Mouse (Mus musculus) kidney, postnatal 14 days (tissue): ENCODE results near the gene Timm10.
"Not testable (repeated sequence)": the region's sequence is repeated elsewhere in the genome, so short reads cannot be mapped to it uniquely, and the experiment has no call there.

Source experiments
- DNase-seq: peaks from one replicate; pipeline ENCODE4 v3.0.0; 2022; ENCODE audit warnings: mixed read lengths

Gene Timm10

DNA sequence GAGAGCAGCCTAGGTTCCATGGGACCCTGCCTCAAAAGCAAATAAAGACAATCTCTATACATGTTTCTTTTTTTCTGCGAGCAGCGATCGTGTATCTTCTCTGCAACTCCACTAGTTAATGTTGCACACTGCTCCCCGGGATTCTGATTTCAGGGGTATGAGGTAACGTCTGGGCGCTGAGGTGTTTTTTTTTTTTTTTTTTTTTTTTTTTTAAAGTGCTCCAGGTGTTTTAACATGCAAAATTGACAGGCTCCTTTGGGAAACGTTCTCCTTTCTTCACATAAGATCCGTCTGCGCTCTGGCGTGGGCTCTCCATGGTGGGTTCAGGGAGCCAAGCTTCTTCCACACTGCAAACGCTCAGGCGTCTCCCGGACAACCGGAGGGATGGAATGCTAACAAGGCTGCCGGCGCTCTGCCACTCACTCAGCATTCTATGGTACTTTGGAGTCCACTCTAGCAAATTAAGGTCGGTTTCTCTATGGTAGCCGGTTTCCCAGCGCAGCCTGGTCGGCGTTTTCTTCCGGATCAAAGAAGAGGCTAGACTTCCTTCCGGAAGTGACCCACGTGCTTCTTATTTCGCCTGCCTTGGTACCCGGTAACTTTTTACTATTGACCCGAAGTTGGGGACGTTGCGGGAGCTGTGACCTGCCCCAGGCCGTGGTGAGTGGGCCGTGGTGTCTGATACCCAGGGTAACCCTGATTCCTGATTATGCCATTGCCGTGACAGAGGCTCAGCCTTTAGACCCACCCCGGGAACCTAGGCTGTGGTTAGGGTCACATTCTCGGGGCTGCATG, at the start of gene Timm10:
Gene Timm10 (plus strand): TSS at position 510 of the 795 bp plus-strand sequence.
- DNase-seq, result peak; percentile 93

DNA sequence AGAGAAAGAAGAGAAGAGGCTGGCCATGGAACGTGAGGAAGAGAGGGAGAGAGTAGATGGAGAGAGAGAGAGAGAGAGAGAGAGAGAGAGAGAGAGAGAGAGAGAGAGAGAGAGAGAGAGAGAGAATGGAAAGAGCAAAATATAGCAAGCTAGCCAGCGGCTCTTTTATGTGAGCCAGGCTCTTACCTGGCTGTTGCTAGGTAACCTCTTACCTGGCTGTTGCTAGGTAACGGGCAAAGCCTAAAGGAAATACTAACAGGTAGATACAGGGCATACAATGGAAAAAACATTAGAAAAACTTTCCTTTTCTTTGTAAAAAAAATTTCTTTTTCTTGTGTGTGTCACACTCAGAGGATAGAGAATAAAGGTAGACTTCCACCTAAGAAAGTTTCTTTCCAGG, 49.1 kb upstream of the Timm10 start:
- DNase-seq, result no peak

DNA sequence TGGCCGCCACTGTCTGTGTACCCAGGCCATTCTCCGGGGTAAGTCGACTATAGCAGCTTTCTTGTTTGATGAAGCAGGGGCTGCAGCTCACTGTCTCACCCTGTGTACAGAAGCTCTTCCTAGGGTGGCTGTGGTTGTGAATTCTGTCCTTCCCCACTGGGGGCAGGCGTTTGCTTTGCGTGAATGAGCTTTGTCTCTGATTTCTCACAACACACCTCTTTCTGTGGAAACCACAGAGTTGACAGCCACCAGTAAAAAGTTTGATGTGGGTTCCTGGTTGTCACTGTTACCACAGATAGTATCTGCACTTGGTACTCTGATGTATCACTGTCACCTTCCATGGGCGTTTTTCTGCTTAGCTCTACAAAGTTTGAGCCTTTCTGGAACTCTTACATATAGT, 47.6 kb upstream of the Timm10 start:
- DNase-seq, result no peak

DNA sequence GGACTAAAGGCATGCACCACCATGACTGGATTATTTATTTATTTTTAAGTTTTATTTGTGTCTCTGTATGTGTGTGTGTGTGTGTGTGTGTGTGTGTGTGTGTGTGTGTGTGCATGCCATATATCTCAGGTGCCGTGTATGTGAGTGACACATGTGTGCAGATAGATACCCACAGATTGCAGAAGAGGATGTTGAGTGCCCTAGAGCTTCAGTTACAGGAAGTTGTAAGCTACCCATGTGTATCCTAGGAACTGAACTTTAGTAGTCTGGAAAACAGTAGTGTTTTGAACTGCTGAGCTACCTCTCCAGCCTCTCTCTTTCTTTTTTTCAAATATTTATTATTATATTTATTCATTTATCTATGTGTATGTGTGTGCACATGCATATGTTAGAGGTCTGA, 43.5 kb upstream of the Timm10 start:
- DNase-seq, result no peak

DNA sequence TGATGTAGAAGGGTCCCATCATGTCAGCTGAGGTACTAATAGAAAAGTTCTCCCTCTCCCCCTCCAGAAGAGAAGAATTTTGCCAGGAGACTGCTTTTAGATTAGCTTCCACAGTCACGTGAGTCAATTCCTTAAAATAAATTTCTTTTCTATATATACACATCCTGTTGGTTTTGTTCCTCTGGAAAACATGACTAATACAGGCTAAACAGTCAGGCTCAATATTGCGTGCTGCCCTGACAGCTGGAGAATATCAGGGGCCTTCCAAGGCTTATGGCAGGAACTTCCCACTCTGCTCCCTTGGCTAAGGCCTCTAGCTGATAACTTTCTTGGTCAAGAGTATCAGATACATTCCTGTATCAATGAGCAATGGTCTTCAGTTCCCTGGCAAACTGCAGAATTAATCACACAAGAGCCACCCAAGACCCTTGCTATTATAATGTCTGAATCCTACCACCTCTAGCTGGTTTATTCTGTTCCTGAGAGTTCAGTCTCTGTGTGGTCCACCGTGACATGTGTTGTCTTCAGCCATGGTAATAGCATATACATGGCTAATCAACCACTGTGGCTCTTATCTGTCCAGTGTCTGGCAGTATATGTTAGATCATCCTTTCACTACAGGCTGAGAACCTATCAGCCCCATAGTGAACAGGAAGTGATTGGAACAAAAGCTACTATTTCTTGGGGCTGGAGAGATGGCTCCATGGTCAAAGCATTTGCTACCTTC, 42.8 kb upstream of the Timm10 start:
- peak; percentile 28 for DNase-seq

DNA sequence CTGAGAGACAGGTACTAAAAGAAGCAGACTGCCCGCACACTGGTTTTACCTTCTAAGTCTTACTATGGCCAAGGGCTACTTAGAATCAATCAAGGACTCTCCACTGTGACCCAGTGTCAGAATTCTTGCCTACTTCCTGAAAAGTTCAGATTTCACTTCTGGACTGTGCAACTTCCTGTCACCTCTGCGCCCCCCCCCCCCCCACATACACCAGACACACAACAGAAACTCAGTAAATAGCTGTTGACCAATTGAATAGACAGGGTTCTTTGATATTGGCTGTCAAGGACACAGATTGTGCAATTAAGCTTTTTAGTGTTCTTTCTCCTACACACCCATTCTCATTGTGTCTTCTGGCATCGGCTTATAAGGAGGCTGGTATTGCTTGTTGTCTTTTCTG, 38.5 kb upstream of the Timm10 start:
- no peak for DNase-seq

DNA sequence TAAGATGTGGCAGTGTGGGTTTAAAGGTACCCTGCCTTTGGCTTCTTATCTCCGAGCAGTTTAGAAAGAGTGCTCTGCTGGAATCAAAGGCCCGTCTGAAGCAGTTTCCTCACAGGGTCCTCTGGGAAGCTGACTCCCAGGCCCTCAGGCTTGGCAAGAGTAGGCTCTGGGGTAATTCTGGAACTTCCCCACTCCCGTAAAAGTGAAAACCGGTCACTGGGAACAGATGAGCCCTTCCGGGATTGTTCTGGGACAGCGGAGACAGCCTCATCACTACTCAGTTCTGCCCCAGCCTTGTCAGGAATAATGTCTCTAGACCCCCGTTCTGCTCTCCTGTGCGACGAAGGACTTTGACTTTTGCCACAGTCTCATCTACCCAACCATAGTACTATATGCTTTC, 36.4 kb upstream of the Timm10 start:
- DNase-seq, result no peak

DNA sequence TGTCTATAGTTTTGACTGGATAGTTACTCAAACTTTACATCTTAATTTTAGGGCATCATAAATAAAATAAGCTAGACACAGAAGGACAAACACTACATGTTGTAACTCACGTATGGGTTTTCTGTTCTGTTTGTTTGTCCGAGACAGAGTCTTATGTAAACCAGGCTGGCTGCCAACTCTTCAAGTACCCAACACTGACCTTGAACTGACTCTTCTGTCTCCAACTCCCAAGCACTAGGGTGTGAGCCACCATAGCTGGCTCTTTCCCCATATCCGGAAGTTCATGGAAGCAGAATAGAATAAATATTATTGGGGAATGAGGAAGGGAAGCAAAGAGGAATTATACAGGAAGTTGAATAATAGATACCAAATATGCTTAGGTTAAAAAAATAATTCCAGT, 34.3 kb upstream of the Timm10 start:
- no peak for DNase-seq

DNA sequence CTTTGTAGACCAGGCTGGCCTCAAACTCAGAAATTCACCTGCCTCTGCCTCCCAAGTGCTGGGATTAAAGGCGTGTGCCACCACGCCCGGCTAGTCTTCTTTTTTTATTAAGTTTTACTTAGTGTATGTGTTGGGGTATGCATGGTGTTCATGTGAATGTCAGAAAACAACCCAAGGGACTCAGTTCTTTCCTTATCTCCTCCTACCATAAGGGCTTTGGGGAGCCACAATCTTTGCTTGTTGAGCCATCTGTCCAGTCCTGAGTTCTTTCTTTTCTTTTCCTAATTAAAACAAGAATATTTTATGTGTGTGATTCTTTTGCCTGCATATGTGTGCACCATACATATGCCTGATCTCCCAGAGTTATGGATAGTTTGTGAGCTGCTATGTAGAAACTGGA, 33.6 kb upstream of the Timm10 start:
- DNase-seq, result no peak

DNA sequence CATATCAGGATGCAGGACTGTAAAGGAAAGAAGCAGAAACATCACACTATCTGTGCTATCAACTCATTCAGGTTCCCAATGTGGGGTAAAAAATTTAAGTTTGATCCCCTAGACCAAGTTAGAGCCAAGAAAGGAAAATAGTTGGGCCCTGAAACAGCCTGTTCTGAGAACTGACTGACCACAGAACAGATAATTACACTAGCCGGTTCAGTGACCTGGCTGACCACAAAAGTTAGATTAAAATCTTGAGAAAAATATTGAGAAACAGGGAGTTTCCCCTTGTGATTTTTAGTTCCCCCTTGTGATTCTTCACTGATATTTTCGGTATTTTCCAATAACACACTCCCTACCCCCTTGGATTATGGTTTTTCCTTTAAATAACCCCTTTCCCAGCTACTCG, 32.9 kb upstream of the Timm10 start:
- DNase-seq, result no peak

DNA sequence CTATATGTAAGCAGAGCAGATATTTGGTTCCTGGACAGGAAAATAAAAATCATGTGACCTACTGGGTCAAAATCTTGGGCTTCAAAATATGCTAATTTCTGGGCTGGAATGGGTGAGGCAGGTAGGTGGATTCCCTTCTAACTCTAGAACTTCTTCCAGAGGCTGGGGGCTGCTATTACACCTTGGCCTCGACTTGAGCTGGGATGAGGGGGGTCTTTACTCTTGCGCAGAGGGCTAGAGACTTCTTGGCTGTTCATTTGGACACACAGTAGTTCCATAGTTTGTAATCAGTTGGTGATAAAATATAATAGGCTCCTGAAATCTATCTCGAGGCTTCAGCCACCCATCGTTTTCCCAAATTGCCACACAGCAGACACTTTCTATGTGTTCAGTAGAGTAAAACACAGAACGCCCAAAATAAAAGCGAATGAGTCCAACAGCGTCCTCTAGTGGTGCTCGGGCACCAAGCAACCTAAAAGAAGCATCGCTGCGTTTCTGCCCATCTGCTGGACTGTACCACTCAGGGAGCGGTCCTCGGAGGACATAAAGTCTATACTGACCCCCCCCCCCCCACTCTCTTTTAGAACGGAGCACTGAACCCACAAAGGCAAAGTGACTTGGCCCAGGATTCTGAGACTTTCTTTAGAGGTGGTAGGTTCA, 28.8 kb upstream of the Timm10 start:
- peak; percentile 80 for DNase-seq

DNA sequence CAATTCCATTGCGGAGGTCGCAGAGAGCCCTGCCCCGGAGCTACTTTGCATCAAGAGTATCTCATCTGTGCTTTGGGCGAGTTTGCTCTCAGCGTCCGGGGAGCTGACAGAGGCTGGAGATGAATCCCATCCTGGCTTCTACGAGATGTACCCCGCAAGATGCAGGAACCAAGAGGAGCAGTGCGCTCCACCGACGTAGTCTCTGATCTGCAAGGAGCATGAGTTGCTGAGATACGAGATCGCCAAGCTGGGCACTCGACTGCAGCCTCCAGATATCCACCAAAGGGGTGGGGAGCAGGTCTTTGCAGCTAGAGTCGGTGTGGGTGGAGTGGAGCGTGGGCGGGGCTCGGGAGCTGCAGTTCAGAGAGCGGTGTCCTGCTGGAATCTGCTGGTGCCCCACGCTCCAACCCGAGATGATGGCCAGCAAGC, 28.3 kb upstream of the Timm10 start, which contains the start of gene Ube2l6:
Gene Ube2l6 (plus strand): TSS at position 336 of the 429 bp plus-strand sequence.
- peak; percentile 78 for DNase-seq

DNA sequence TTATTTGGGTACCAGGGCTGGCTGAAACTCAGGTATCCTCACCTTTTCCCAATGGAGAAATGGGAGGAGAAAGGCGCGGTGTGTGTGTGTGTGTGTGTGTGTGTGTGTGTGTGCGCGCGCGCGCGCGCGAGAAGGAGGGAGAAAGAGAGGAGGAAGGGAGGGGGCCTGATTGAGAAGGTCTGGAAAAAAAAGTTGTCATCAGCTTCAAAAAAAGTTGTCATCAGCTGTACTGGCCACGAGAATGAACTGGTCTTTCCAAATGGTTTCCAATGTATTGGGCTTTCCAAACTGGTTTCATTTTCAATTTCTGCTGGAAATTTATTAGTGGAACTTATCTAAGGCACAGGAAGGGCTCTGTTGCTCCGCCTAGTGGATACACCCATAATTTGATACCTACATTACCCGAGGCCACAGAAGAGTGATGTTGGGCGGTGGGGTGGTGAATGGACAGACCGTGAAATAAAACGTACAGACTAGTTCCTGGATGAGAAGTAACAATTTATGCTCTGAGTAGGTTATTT, 27.7 kb upstream of the Timm10 start:
- DNase-seq, result peak; percentile 81

DNA sequence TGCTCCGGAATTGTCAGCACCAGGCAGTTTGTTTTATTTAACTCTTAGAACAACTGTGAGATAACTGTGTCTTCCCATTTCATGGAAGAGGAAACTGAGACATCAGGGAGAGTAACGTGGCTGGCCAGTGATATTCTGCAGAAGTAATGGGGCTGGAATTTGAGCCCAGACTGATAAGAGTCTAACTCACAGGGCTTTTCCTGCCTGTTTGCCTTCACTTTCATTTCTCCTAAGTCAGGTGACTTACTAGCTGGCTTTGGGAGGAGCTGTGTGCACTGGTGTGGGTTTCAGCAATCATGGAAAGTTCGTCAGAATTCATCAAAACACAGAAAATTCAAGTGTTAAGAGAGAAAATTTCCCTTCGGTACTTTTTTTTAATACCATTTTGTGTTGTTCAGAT, 26.5 kb upstream of the Timm10 start:
- no peak for DNase-seq

DNA sequence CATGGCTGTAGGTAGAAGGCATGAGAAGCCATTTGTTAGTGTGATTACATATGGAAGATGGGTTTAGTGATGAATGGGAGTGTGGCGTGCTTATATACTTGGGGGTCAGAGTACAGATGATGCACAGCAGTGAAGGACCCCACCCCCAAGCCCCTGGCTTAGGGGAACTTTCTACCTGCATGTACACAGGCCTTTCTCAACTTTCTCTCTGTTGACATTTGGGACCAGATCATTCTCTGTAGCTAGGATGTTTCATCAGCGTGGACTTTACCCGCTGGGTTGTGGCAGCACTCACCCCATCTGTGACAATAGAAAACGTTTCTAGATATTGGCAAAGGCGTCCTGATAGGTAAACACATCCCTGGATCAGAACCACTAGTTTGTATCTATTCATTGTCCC, 25.6 kb upstream of the Timm10 start:
- not testable (repeated sequence) for DNase-seq

DNA sequence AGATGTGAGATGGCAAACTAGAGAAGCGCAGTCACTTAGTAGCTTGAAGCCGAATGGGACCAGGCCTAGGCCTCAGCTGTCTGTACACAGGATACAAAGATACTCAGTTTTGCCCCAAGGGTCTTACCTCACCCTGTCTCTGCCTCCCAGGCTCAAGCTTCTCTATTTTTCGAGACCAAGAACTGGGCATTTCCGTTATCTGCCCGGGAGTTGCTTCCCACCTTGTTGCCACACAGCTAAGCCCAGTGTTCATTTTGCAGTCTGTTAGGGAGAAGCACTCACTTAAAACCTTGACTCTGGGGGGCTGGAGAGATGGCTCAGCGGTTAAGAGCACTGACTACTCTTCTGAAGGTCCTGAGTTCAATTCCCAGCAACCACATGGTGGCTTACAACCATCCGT, 22.8 kb upstream of the Timm10 start:
- DNase-seq, result no peak

DNA sequence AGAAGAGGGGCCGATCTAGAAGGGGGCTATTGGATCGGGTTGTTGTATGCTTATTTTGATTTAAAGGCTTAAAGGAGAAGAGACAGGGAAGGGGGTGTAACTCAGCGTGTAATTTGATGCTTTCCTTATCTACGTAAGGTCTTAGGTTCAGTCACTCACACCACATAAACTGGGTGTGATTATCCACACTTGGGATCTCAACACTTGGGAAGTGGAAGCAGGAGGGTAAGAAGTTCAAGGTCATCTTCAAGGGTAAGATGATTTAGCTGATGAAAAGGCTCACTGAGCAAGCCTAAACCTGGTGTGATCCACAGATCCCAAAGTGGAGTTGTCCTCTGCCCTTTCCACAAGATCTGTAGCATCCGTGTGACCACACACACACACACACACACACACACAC, 20.3 kb upstream of the Timm10 start:
- no peak for DNase-seq

DNA sequence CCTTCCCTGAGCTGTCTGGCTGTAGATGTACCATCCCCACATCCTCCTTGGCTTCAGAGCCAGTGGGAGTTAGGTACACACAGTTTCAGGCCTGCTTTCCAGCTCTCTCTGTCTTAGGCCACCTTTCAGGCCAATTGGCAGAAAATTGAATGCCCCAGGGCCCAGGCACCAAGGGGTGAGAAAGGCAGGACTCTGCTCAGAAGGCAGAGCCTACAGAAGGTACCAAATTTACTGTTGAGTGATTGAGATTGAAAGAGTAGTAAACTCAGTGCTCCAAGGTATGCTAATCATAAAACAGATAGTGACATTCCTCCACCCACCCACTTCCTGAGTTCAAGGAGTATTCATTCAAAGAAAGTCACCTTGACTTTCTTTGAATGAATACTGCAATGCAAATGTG, 17.5 kb upstream of the Timm10 start:
- DNase-seq, result no peak

DNA sequence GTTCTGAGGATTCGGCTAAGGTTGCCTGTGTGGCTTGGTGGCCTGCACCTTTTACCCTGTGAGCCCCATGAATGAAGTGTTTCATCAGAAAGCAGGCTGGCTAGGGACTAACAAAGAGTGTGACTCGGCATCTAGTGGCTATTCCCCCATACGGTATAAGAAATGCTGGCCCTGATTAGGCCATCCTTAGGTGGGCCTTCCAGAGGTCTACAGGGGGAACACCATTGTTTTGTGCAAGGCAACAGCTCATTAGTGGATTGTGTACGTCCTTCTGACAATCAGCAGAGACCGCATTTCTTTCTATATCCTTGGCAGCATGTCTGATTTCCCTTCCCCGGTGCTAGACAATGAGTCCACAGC, 16.3 kb upstream of the Timm10 start:
- DNase-seq, result no peak

DNA sequence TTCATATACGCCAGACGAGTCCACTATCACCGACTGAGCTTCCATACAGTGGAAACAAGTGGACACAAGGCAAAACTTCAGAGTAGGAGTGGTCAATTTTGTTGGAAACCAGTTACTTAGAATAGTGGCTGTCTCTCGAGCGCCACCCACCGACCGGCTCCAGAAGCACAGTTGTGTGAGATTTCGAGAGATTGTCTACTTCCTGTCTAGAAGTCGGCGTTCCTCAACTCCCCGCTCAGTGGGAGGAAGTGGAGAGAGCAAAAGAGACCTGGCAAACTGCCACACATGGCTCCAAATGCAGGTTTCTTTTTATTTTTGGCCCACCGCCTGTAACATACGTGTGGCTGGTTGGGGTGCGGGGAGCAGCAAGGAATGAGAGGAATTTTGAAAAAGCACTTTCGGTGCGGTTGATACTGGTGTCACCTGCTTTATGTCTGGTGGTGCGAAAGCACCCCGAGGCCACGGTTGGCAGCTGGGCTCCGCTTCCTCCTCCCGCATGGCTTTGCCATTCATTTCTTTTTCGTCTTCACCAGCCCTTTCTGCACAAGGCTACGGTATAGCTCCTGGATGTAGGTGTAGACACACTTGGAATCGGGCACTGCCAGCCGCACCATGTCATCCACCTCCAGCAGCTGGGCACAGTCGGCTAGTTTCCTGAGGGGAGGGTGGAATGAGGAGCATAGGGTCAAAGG, 15.8 kb upstream of the Timm10 start:
- peak; percentile 87 for DNase-seq

DNA sequence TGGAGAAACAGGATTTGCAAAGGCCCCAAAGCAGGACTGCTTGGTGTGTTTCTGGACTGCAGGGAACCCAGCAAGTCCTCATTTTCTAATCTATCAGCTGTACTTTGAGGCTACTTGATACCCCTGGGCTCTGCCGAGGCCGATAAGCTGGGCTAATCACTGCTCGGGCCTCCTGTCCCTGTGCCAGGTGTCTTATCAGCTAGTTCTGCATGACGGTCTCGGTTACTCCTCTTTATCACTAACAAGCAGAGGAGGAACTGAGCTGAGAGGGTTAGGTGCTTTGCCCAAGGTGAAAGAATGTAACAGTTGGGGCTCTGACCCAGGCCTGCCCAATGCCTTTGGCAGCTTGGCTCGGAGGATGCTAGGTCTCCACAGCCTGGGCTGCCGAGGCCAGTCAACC, 14.9 kb upstream of the Timm10 start:
- no peak for DNase-seq

DNA sequence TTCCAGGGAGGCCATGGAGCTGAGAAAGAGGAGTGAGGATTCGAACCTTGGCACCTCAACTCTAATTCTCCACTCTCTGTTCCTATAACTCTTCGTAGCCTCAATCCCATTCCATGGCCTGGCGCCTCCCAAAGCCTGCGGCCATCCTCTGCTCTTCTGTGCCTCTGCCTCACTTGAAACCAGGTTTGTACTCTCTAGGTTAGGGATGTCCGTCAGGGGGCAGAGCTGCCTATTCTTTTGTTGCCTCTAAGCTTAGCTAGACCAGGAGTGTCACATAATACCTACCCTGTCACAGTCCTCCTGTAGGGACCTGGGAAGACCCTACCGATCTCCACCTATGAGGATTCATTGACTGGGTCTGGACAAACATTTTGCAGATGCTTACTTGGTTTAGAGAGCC, 14.1 kb upstream of the Timm10 start:
- DNase-seq, result no peak

DNA sequence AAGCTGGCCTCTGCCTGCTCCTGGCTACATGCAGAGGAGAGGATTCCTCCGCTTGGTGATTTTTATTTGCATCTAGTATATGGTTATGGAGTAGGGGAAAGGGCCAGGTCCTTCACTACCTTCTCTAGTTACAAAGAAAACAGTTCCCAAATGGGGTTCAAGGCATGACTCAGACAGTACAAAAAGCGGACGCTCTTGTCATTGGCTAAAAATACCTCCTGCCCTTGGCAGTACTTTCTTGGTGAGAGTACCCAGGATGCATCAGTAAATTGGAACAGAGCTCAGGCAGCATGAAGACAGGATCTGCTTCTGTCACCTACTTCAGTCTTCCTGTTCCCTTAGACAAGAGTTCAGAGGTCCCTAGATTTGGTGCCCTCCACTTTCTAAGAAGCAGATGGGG, 6.9 kb upstream of the Timm10 start:
- no peak for DNase-seq
